Mouse (Mus musculus): ENCODE results near the gene Ankrd23. TPM values are rescaled to one million over a fixed set of nuclear protein-coding genes. Genes with fewer than 3 reads are reported as not detected.

Gene Ankrd23
- total and polyA plus RNA-seq, 3 experiments, result 2.8 to 6.1 (median 3.7) TPM

- H3K9ac ChIP-seq (ENCODE audit: insufficient read depth, low read depth), result peak overlapping the region; percentile 60
- dilution Hi-C loops (cut with MboI; ENCODE audit: extremely low pct_ligation_motif_present, extremely low pct_unique_long_range_greater_than_20kb, low sequenced_read_pairs) (no loop called here), in situ Hi-C loops (cut with MboI; ENCODE audit: low pct_ligation_motif_present, low pct_unique_long_range_greater_than_20kb, low sequenced_read_pairs) (loop anchor here (5.0 kb wide), 1 partner anchor 76 kb away; no protein-coding TSS in a partner anchor)
- H3K4me2 ChIP-seq (ENCODE audit: insufficient read depth, low read depth, poor library complexity, severe bottlenecking), result peak overlapping the region; percentile 97
- H3K4me1 ChIP-seq (ENCODE audit: control insufficient read depth in 1 of 2, insufficient read depth in 2 of 2), result peaks cover 14 to 41% of the 10 kb centered on the region in 2 experiments
- DNase-seq (ENCODE audit: extremely low read depth), result peak; percentile 40
- H3K36me3 ChIP-seq (replicated peaks in 1 of 2; ENCODE audit: control insufficient read depth in 1 of 2, insufficient read depth in 1 of 2, low read length in 1 of 2), result peaks cover 15 to 23% of the 10 kb centered on the region in 2 experiments
- peak overlapping the region; percentile 58 to 77 (median 71) for H3K4me3 ChIP-seq (replicated peaks in 1 of 3; ENCODE audit: low read depth in 2 of 3, low read length in 2 of 3, poor library complexity in 1 of 3)
- TF ChIP-seq JUND (conservative IDR thresholded peaks at IDR 0.05; ENCODE audit: low read depth, low read length), result no peak
- TF ChIP-seq HCFC1 (IDR thresholded peaks at IDR 0.05; ENCODE audit: low read depth, low read length), result no peak
- TF ChIP-seq CHD1 (IDR thresholded peaks at IDR 0.05; ENCODE audit: low read depth, low read length), result no peak
- TF ChIP-seq CHD2 (IDR thresholded peaks at IDR 0.05; ENCODE audit: low read length), result 0 out of 2 replicates have a peak, but pooled peaks have one; percentile 1
- TF ChIP-seq BHLHE40 (IDR thresholded peaks at IDR 0.05; ENCODE audit: low read depth, low read length), result no peak
- TF ChIP-seq ELF1 (IDR thresholded peaks at IDR 0.05; ENCODE audit: low read depth, low read length), result 0 out of 2 replicates have a peak, but pooled peaks have one; percentile 38
- TF ChIP-seq POLR2A (IDR thresholded peaks at IDR 0.05; ENCODE audit: low read depth, low read length), result no peak
- no peak for TF ChIP-seq MXI1 (IDR thresholded peaks at IDR 0.05; ENCODE audit: low read depth, low read length)
- TF ChIP-seq MAX (IDR thresholded peaks at IDR 0.05; ENCODE audit: low read length), result no peak
- peaks cover 36% of the 10 kb centered on the region for H3K27me3 ChIP-seq (replicated peaks)
- no peaks in the 10 kb centered on the region for H3K79me2 ChIP-seq (replicated peaks; ENCODE audit: control insufficient read depth, extremely low read depth, insufficient read depth, poor library complexity, severe bottlenecking)
- no peaks in the 10 kb centered on the region for H3K9me3 ChIP-seq (replicated peaks; ENCODE audit: low read length)
- H3K27ac ChIP-seq (ENCODE audit: insufficient read depth, low read depth), result peak overlapping the region; percentile 32; the same call in 1 of the 2 replicates
Measured at GRCm38 (mm10) chr1:36555798-36556395, 19.2 kb upstream of the Ankrd23 start.

DNA sequence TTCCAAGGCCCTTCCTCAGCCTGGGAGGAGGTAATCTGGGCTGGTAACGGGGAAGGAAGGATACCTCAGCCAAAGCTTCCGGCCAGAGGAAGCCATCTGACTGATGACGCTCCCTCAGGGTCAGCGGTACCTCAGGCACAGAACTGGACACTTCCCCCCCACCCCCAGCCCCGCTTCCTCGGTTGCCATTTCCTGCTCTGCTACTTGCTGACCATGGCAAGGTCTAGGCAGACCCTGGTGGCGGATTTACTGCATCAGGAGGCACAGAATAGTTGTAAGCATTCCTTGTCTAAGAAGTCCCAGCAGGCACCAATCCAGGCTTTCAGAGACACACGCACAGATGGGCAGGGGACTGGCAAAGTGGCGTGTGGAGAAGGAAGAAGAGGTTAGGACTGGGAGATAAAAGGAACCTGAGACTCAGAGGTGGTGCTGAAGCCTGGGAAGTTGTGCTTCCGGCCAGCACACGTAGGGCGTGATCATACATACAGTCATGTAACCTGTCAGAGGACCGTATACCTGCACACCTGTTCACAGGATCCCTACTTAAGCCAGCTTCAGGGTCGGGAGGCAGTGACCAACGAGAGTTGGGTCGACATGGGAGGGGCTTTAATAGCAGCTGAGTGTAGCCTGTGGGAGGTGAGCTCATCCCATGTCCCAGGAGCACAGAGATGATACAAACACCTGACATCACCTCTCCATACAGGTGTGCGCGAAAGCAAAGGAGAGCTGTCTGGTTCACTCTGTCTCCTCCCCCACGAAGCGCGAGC is 18.1 kb upstream of the Ankrd23 start:
- dilution Hi-C loops (cut with MboI; ENCODE audit: extremely low pct_ligation_motif_present, extremely low pct_unique_long_range_greater_than_20kb, low sequenced_read_pairs), result no loop called here
- peaks cover 14 to 40% of the 10 kb centered on the region in 2 experiments for H3K4me1 ChIP-seq (ENCODE audit: control insufficient read depth in 1 of 2, insufficient read depth in 2 of 2)
- H3K27ac ChIP-seq (ENCODE audit: insufficient read depth, low read depth), result no peak overlapping the region
- H3K36me3 ChIP-seq (replicated peaks in 1 of 2; ENCODE audit: control insufficient read depth in 1 of 2, insufficient read depth in 1 of 2, low read length in 1 of 2), result peaks cover 19 to 33% of the 10 kb centered on the region in 2 experiments
- peaks cover 30% of the 10 kb centered on the region for H3K27me3 ChIP-seq (replicated peaks)
- no peak for DNase-seq (ENCODE audit: extremely low read depth)
- H3K4me3 ChIP-seq (replicated peaks in 1 of 3; ENCODE audit: low read depth in 2 of 3, low read length in 2 of 3, poor library complexity in 1 of 3), result no peak overlapping the region
- in situ Hi-C loops (cut with MboI; ENCODE audit: low pct_ligation_motif_present, low pct_unique_long_range_greater_than_20kb, low sequenced_read_pairs), result loop anchor here (5.0 kb wide), 1 partner anchor 77 kb away; no protein-coding TSS in a partner anchor
- H3K4me2 ChIP-seq (ENCODE audit: insufficient read depth, low read depth, poor library complexity, severe bottlenecking), result no peak overlapping the region
- no peak overlapping the region for H3K9ac ChIP-seq (ENCODE audit: insufficient read depth, low read depth)
- H3K79me2 ChIP-seq (replicated peaks; ENCODE audit: control insufficient read depth, extremely low read depth, insufficient read depth, poor library complexity, severe bottlenecking), result no peaks in the 10 kb centered on the region
- TF ChIP-seq JUND (conservative IDR thresholded peaks at IDR 0.05; ENCODE audit: low read depth, low read length), result no peak
- no peak for TF ChIP-seq BHLHE40 (IDR thresholded peaks at IDR 0.05; ENCODE audit: low read depth, low read length)
- no peak for TF ChIP-seq MXI1 (IDR thresholded peaks at IDR 0.05; ENCODE audit: low read depth, low read length)
- TF ChIP-seq IRF4 (IDR thresholded peaks at IDR 0.05; ENCODE audit: low read depth, low read length), result no peak
- no peak for TF ChIP-seq EP300 (IDR thresholded peaks at IDR 0.05; ENCODE audit: low read length)
- TF ChIP-seq MEF2A (IDR thresholded peaks at IDR 0.05; ENCODE audit: borderline replicate concordance, low read depth, low read length), result no peak
- TF ChIP-seq TCF12 (IDR thresholded peaks at IDR 0.05; ENCODE audit: low read depth, low read length), result no peak
- no peaks in the 10 kb centered on the region for H3K9me3 ChIP-seq (replicated peaks; ENCODE audit: low read length)

All from CH12.LX (cell line).